Comparison of ENCODE assay signal across 8 mouse cellular contexts in genomic region chr1:43933488-43934415, GRCm38 (mm10). TPM values are rescaled to one million over a fixed set of nuclear protein-coding genes. Genes with fewer than 3 reads are reported as not detected.
DNase-seq lines count a peak whose midpoint lies in the region; ATAC-seq and TF ChIP-seq lines count a peak whose summit lies in the region.

Tpp2 (plus strand) TSS chr1:43933647.

- peak; percentile 81 for TF ChIP-seq POLR2A in kidney, adult 2 months (IDR thresholded peaks at IDR 0.05; ENCODE audit: low read depth, low read length)
- TF ChIP-seq POLR2A in spleen, adult 2 months (IDR thresholded peaks at IDR 0.05; ENCODE audit: low read depth, low read length) = peak; percentile 81

- WGBS in embryonic facial prominence, embryonic 13.5 days = under 1% methylated on average over 81 of the region's 81 CpGs
- under 1% methylated on average over 81 of the region's 81 CpGs for WGBS in kidney, adult 2 months
- WGBS in limb, embryonic 12.5 days = under 1% methylated on average over 81 of the region's 81 CpGs
- WGBS in midbrain, embryonic 15.5 days = under 1% methylated on average over 80 of the region's 81 CpGs
- under 1% methylated on average over 81 of the region's 81 CpGs for WGBS in spleen, adult 2 months

- H3K4me1 ChIP-seq in embryonic facial prominence, embryonic 13.5 days = peaks cover 13% of the 10 kb centered on the region
- no peaks in the 10 kb centered on the region; the same call in none of the 2 replicates for H3K4me1 ChIP-seq in kidney, adult 2 months (ENCODE audit: control insufficient read depth, insufficient read depth, low read length)
- H3K4me1 ChIP-seq in limb, embryonic 12.5 days (replicated peaks) = peaks cover 7% of the 10 kb centered on the region
- peaks cover 19% of the 10 kb centered on the region for H3K4me1 ChIP-seq in midbrain, embryonic 15.5 days
- H3K4me1 ChIP-seq in spleen, adult 2 months (ENCODE audit: control insufficient read depth, insufficient read depth, insufficient read length) = peaks cover 2% of the 10 kb centered on the region

- no peaks in the 10 kb centered on the region for H3K36me3 ChIP-seq in embryonic facial prominence, embryonic 13.5 days
- H3K36me3 ChIP-seq in kidney, adult 2 months (ENCODE audit: control insufficient read depth, insufficient read depth, low read length) = no peaks in the 10 kb centered on the region
- H3K36me3 ChIP-seq in limb, embryonic 12.5 days = no peaks in the 10 kb centered on the region
- no peaks in the 10 kb centered on the region for H3K36me3 ChIP-seq in midbrain, embryonic 15.5 days (replicated peaks)
- no peaks in the 10 kb centered on the region for H3K36me3 ChIP-seq in spleen, adult 2 months (ENCODE audit: control insufficient read depth, insufficient read depth, low read length)

- peak; percentile 99 for ATAC-seq in embryonic facial prominence, embryonic 13.5 days (ENCODE audit: insufficient number of reproducible peaks, insufficient read depth, low FRiP score, low TSS enrichment, low read depth)
- peak; percentile 100 for ATAC-seq in limb, embryonic 12.5 days (ENCODE audit: insufficient number of reproducible peaks, insufficient read depth, low FRiP score, low TSS enrichment, low read depth)
- peak; percentile 100 for ATAC-seq in midbrain, embryonic 15.5 days (replicated peaks)

- H3K9ac ChIP-seq in embryonic facial prominence, embryonic 13.5 days = peak within 1 kb of the TSS; percentile 98
- peak within 1 kb of the TSS; percentile 97 for H3K9ac ChIP-seq in limb, embryonic 12.5 days (replicated peaks)
- H3K9ac ChIP-seq in midbrain, embryonic 15.5 days = peak within 1 kb of the TSS; percentile 97

- H3K4me2 ChIP-seq in embryonic facial prominence, embryonic 13.5 days = peak within 1 kb of the TSS; percentile 66
- H3K4me2 ChIP-seq in limb, embryonic 12.5 days = peak within 1 kb of the TSS; percentile 59
- H3K4me2 ChIP-seq in midbrain, embryonic 15.5 days = peak within 1 kb of the TSS; percentile 63

- H3K27ac ChIP-seq in embryonic facial prominence, embryonic 13.5 days = peak within 1 kb of the TSS; percentile 97
- H3K27ac ChIP-seq in kidney, adult 2 months (ENCODE audit: insufficient read depth, low read depth, low read length) = peak within 1 kb of the TSS; percentile 90
- H3K27ac ChIP-seq in limb, embryonic 12.5 days = peak within 1 kb of the TSS; percentile 95
- H3K27ac ChIP-seq in midbrain, embryonic 15.5 days = peak within 1 kb of the TSS; percentile 95
- peak within 1 kb of the TSS; percentile 90 for H3K27ac ChIP-seq in spleen, adult 2 months (ENCODE audit: insufficient read depth, low read length)

- H3K27me3 ChIP-seq in embryonic facial prominence, embryonic 13.5 days = no peaks in the 10 kb centered on the region
- H3K27me3 ChIP-seq in kidney, adult 2 months (replicated peaks; ENCODE audit: control insufficient read depth, insufficient read depth, low read length) = no peaks in the 10 kb centered on the region
- no peaks in the 10 kb centered on the region for H3K27me3 ChIP-seq in limb, embryonic 12.5 days
- no peaks in the 10 kb centered on the region for H3K27me3 ChIP-seq in midbrain, embryonic 15.5 days (replicated peaks)
- no peaks in the 10 kb centered on the region for H3K27me3 ChIP-seq in spleen, adult 2 months (ENCODE audit: control insufficient read depth, insufficient read depth, low read length)

- H3K4me3 ChIP-seq in embryonic facial prominence, embryonic 13.5 days = peak within 1 kb of the TSS; percentile 100
- peak within 1 kb of the TSS; percentile 61 for H3K4me3 ChIP-seq in kidney, adult 2 months (ENCODE audit: insufficient read depth, low read depth, low read length)
- peak within 1 kb of the TSS; percentile 99 for H3K4me3 ChIP-seq in limb, embryonic 12.5 days (replicated peaks)
- H3K4me3 ChIP-seq in midbrain, embryonic 15.5 days = peak within 1 kb of the TSS; percentile 88
- H3K4me3 ChIP-seq in spleen, adult 2 months (ENCODE audit: extremely low read depth, insufficient read depth, insufficient read length) = peak within 1 kb of the TSS; percentile 61

- H3K9me3 ChIP-seq in embryonic facial prominence, embryonic 13.5 days = no peaks in the 10 kb centered on the region
- H3K9me3 ChIP-seq in limb, embryonic 12.5 days = no peaks in the 10 kb centered on the region
- no peaks in the 10 kb centered on the region for H3K9me3 ChIP-seq in midbrain, embryonic 15.5 days

- peak; percentile 99 for DNase-seq in 3134 (ENCODE audit: extremely low read depth, insufficient read length, low spot score)
- peak; percentile 97 for DNase-seq in adrenal gland, postnatal 36 days
- peak; percentile 98 to 99 for DNase-seq in heart, adult 18-20 months
- DNase-seq in kidney, adult 2 months = peak; percentile 99
- peak; percentile 92 to 94 for DNase-seq in spleen, adult 2 months (ENCODE audit: low read depth in 1 of 2, low spot score in 2 of 2)

- TF ChIP-seq CTCF in kidney, adult 2 months (conservative IDR thresholded peaks at IDR 0.05; ENCODE audit: insufficient read depth, insufficient read length, low read depth, low read length) = no peak
- no peak for TF ChIP-seq CTCF in spleen, adult 2 months (IDR thresholded peaks at IDR 0.05; ENCODE audit: extremely low read depth, insufficient read depth, insufficient read length, insufficient replicate concordance)

RNA-seq across cellular contexts. Expression of gene Tpp2, which starts in this region (rescaled TPM):
- total RNA-seq in adrenal gland, postnatal 36 days (2021) = 10 to 100 TPM; 50.5 to 53.4 TPM
- polyA plus RNA-seq in embryonic facial prominence, embryonic 13.5 days (2015; fragmentation: Nextera tagmentation; extraction: Ambion mirVana) = 59.5 and 63.6 TPM in 2 replicates
- 10 to 100 TPM; 43.5 to 43.9 TPM for total RNA-seq in heart, adult 18-20 months (2021)
- 4.3 and 6.5 TPM in 2 replicates for polyA plus RNA-seq in kidney, adult 2 months (2012; rRNA removed)
- 68.3 and 72.6 TPM in 2 replicates for polyA plus RNA-seq in limb, embryonic 12.5 days (2016; fragmentation: Nextera tagmentation; extraction: Ambion mirVana)
- 58.3 and 59.6 TPM in 2 replicates for polyA plus RNA-seq in midbrain, embryonic 15.5 days (2015; fragmentation: Nextera tagmentation; extraction: Ambion mirVana)
- polyA plus RNA-seq in spleen, adult 2 months (2012; rRNA removed) = 4.5 and 4.7 TPM in 2 replicates

Comparison
In these comparisons a context has a peak if more than half of its experiments do, and no peak if none do; other contexts are left out.
1. Peak in every context shown above with its lines: DNase-seq, ATAC-seq, H3K4me3 ChIP-seq and H3K27ac ChIP-seq.